Mouse (Mus musculus) midbrain, embryonic 11.5 days (tissue): ENCODE data around the gene Irak1. TPM values are rescaled to one million over a fixed set of nuclear protein-coding genes. Genes with fewer than 3 reads are reported as not detected.

Experiments
- ATAC-seq: fragments of 200-750 bp; cut with Nextera tagmentation; 2 replicates; pipeline ENCODE4 v1.8.0; 2017; ENCODE audit warnings: moderate TSS enrichment, moderate library complexity; ENCODE audit not compliant: low FRiP score
- DNase-seq: peaks from one replicate; pipeline ENCODE4 v3.0.0; 2015; ENCODE audit warnings: low spot score; ENCODE audit errors: missing footprints
- H3K27ac ChIP-seq: fragments of 300-500 bp; sonication (generic); 2 replicates; pipeline ENCODE4 v1.5.1; 2014; ENCODE audit warnings: low read depth, low read length
- H3K27me3 ChIP-seq: fragments of 300-500 bp; sonication (generic); 2 replicates; pipeline ENCODE4 v1.6.1; 2014; ENCODE audit warnings: mild to moderate bottlenecking, low read length, moderate library complexity, mixed read lengths; ENCODE audit not compliant: control insufficient read depth, insufficient read depth
- H3K36me3 ChIP-seq: fragments of 300-500 bp; sonication (generic); 2 replicates; pipeline ENCODE4 v1.6.1; 2014; ENCODE audit warnings: mild to moderate bottlenecking, low read length, moderate library complexity, mixed read lengths; ENCODE audit not compliant: control insufficient read depth, insufficient read depth
- H3K4me1 ChIP-seq: fragments of 300-500 bp; sonication (generic); 2 replicates; pipeline ENCODE4 v1.6.1; 2014; ENCODE audit warnings: low read length; ENCODE audit not compliant: control insufficient read depth, insufficient read depth
- H3K4me2 ChIP-seq: fragments of 300-500 bp; sonication (generic); 2 replicates; pipeline ENCODE4 v1.6.1; 2014; ENCODE audit warnings: mild to moderate bottlenecking, moderate library complexity
- H3K4me3 ChIP-seq: fragments of 300-500 bp; sonication (generic); 2 replicates; pipeline ENCODE4 v1.5.1; 2014; ENCODE audit warnings: low read depth, low read length
- H3K9ac ChIP-seq: fragments of 300-500 bp; sonication (generic); 2 replicates; pipeline ENCODE4 v1.6.1; 2014; ENCODE audit warnings: low read length
- H3K9me3 ChIP-seq: fragments of 300-500 bp; sonication (generic); 2 replicates; pipeline ENCODE4 v1.6.1; 2016; ENCODE audit warnings: low read length; ENCODE audit not compliant: control insufficient read depth
- WGBS: fragments of 180-500 bp; shearing (Covaris S2); extraction: QIAGEN DNeasy Blood & Tissue Kit; methylation state at CpG from one replicate; pipeline ENCODE4 v1.1.7; 2014; 5-methylcytosine and 5-hydroxymethylcytosine counted together
- microRNA counts: library from miRNA; unstranded; fragments of <30 nt; microRNA quantifications from one replicate; lab custom pipeline; 2015
- microRNA-seq: library from miRNA; unstranded; fragments of <30 nt; microRNA quantifications from one replicate; pipeline ENCODE4, GENCODE M21; 2017
- polyA plus RNA-seq: library from polyadenylated mRNA; unstranded; fragments of >200 nt; fragmentation: Nextera tagmentation; extraction: Ambion mirVana; gene quantifications from 2 replicates; pipeline ENCODE4 v1.2.1, GENCODE M21; 2014

The Irak1 gene
- polyA plus RNA-seq, 1 experiment from 2014 or later: 31.6 TPM

- Histone ChIP-seq H3K9ac (no peak overlapping the region), H3K36me3 (no peaks in the 10 kb centered on the region), H3K4me3 (no peak overlapping the region), H3K4me2 (no peak overlapping the region), H3K27ac (no peak overlapping the region), H3K27me3 (no peaks in the 10 kb centered on the region), H3K4me1 (peaks cover 7% of the 10 kb centered on the region), H3K9me3 (no peaks in the 10 kb centered on the region)
- no peak for ATAC-seq
- WGBS: 100% methylated on average over 1 of the region's 1 CpGs
- DNase-seq: no peak
These were observed 54.6 kb downstream of the Irak1 start for GRCm38 (mm10) chrX:73969167-73969566.

DNA sequence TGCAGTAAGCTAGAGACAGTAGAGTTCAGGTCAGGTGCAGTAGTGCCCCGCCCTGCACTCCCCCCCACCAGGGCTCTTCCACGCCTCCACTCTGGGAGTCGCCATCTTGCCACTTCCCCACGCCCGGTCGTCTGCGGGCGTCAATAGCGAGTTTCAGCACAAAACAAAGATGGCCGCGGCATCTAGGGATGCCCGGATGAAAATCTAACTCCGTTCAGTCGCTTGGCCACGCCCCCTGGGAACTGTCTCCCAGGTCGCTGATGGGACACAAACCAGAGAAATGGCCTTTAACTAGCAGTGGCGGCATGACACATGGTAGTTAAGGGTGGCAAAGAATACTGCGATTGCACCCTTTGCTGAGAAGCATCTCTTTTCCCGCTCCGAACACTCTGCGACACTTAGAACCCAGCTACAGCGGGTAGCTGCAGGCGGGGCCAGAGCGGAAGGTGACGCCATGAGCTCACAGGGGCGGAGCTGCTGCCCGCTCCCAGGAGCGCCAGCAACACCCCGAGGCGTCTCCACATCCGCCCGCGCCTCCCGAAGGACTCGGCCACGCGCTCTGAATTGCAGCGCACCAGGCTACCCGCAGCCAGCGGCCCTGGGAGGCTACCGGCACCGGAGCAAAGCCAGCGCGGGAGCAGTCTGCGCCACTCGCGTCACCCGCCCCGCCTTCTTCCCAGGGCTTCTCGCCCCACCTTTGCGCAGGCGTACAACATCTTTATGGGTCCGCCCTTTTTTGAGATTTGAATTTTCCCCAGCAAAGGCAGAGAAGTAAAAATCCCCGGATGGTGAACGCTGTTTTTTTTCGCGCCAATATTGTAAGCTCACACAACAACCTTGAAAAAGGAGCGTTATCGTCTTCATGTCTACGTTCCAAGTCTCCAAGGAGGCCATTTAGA is 56.3 kb downstream of the Irak1 start:
- H3K27ac ChIP-seq: peak overlapping the region; percentile 97
- H3K4me3 ChIP-seq: peak overlapping the region; percentile 67
- H3K9ac ChIP-seq: peak overlapping the region; percentile 75
- H3K36me3 ChIP-seq: no peaks in the 10 kb centered on the region
- H3K9me3 ChIP-seq: no peaks in the 10 kb centered on the region
- 16% methylated on average over 60 of the region's 60 CpGs for WGBS
- peak overlapping the region; percentile 45 for H3K4me2 ChIP-seq
- H3K27me3 ChIP-seq: no peaks in the 10 kb centered on the region
- DNase-seq (peak; percentile 98), ATAC-seq (peak; percentile 88)
- peaks cover 15% of the 10 kb centered on the region for H3K4me1 ChIP-seq

GRCm38 (mm10) chrX:73966248-73967176 is 57.2 kb downstream of the Irak1 start, which contains the start of gene Hcfc1:
Gene Hcfc1 (minus strand): TSS chrX:73966357.
- 18% methylated on average over 48 of the region's 58 CpGs for WGBS
- Histone ChIP-seq H3K4me2 (peak within 1 kb of the TSS; percentile 61), H3K4me3 (peak within 1 kb of the TSS; percentile 67), H3K4me1 (peaks cover 15% of the 10 kb centered on the region), H3K27me3 (no peaks in the 10 kb centered on the region), H3K9me3 (no peaks in the 10 kb centered on the region), H3K36me3 (no peaks in the 10 kb centered on the region), H3K9ac (peak within 1 kb of the TSS; percentile 75), H3K27ac (peak within 1 kb of the TSS; percentile 97)
- DNase-seq (peak; percentile 97), ATAC-seq (peak; percentile 76)

DNA sequence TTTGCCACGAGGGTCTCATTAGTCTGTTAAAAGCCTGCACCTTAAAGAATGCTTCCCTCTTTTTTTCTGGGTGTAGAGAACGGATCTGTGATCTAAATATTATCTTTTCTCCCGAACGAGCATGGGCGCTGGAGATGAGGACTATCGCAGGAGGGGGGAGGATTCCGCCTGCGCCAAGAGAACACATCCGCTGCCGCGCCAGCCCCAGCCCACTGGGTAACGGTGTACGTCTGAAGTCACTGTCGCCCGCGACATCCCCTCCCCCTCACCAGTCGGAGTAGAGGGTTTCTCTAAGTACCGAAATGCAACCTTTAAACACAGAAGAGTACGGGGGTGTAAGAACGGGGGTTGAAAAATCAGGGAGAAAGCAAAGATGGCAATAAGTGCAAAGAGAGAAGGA is 58.4 kb downstream of the Irak1 start:
- Histone ChIP-seq H3K4me1 (peaks cover 15% of the 10 kb centered on the region), H3K9me3 (no peaks in the 10 kb centered on the region), H3K36me3 (no peaks in the 10 kb centered on the region), H3K4me3 (peak overlapping the region; percentile 67), H3K27me3 (no peaks in the 10 kb centered on the region), H3K27ac (no peak overlapping the region; the same call in 1 of the 2 replicates), H3K9ac (peak overlapping the region; percentile 75), H3K4me2 (peak overlapping the region; percentile 61)
- DNase-seq (no peak), ATAC-seq (no peak)
- WGBS: 26% methylated on average over 20 of the region's 20 CpGs

DNA sequence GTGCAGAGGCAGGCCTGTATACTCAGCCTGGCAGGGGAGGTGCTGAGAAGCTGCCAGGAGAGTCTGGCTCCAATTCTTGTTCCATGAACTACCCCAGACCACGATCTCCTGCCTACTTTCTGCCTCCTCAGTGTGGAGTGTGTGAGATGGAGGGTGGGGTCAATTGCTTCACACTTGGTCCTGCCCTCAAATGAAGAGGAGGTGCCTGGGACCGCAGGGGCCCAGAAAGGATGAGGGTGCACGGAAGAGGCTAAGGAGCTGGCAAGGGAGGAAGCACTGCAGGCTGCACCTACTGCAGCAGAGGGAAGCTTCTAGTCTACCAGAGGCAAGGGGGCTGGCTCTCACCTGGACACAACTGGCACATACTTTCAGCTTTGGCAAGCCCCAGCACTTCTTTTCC is 59.4 kb downstream of the Irak1 start:
- no peaks in the 10 kb centered on the region for H3K36me3 ChIP-seq
- DNase-seq (no peak), ATAC-seq (no peak)
- peak overlapping the region; percentile 75 for H3K9ac ChIP-seq
- no peaks in the 10 kb centered on the region for H3K9me3 ChIP-seq
- H3K4me1 ChIP-seq: peaks cover 15% of the 10 kb centered on the region
- H3K4me3 ChIP-seq: peak overlapping the region; percentile 67
- H3K4me2 ChIP-seq: peak overlapping the region; percentile 61
- 43% methylated on average over 3 of the region's 3 CpGs for WGBS
- H3K27me3 ChIP-seq: no peaks in the 10 kb centered on the region
- H3K27ac ChIP-seq: no peak overlapping the region

MicroRNA genes within 50 kb of the gene (microRNA counts, 519-probe panel; counts per million panel counts)
- not detected for microRNA mmu-miR-718 (lab: Ali Mortazavi, UCI)

Small RNA genes within 50 kb of the gene (microRNA-seq; reads per million reads assigned to microRNA genes)
- gene Mir5132 (3.6 reads per million, percentile 17 among the genes with 10 or more reads in this experiment), gene Mir718 (0.57 reads per million)

Other genes starting within 250 kb of the Irak1 start
- 0.72 and 0.78 TPM in 2 replicates for gene Srpk3, start 249.5 kb downstream of the Irak1 start, polyA plus RNA-seq
- gene Idh3g, start 237.0 kb downstream of the Irak1 start, polyA plus RNA-seq: 182 and 185 TPM in 2 replicates
- gene Ssr4, start 236.9 kb downstream of the Irak1 start, polyA plus RNA-seq: 123 and 125 TPM in 2 replicates
- 0.86 and 1.1 TPM in 2 replicates for gene Pdzd4, start 198.9 kb downstream of the Irak1 start, polyA plus RNA-seq
- gene Avpr2, start 131.8 kb downstream of the Irak1 start, polyA plus RNA-seq: not detected in 2 replicates
- 18.3 and 21.3 TPM in 2 replicates for gene L1cam, start 127.8 kb downstream of the Irak1 start, polyA plus RNA-seq
- 1.7 and 2.1 TPM in 2 replicates for gene Arhgap4, start 102.0 kb downstream of the Irak1 start, polyA plus RNA-seq
- 117 and 121 TPM in 2 replicates for gene Naa10, start 102.0 kb downstream of the Irak1 start, polyA plus RNA-seq
- gene Renbp, start 93.1 kb downstream of the Irak1 start, polyA plus RNA-seq: 14.4 and 17.6 TPM in 2 replicates
- 74.5 and 75.1 TPM in 2 replicates for gene Hcfc1, start 57.6 kb downstream of the Irak1 start, polyA plus RNA-seq
- not detected in 2 replicates for gene Opn1mw, start 103.5 kb upstream of the Irak1 start, polyA plus RNA-seq
- gene Mecp2, start 111.4 kb upstream of the Irak1 start, polyA plus RNA-seq: 15.3 and 17.1 TPM in 2 replicates
- not detected in 2 replicates for gene Tex28, start 143.9 kb upstream of the Irak1 start, polyA plus RNA-seq
- not detected in 2 replicates for gene Tktl1, start 153.3 kb upstream of the Irak1 start, polyA plus RNA-seq
- 178 and 185 TPM in 2 replicates for gene Flna, start 225.9 kb upstream of the Irak1 start, polyA plus RNA-seq
- gene Emd, start 230.8 kb upstream of the Irak1 start, polyA plus RNA-seq: 24.3 and 25.2 TPM in 2 replicates
- gene Rpl10, start 246.9 kb upstream of the Irak1 start, polyA plus RNA-seq: 661 and 713 TPM in 2 replicates